Mouse (Mus musculus): ENCODE data around the gene Gnat3.
"Not testable (repeated sequence)": the region's sequence is repeated elsewhere in the genome, so short reads cannot be mapped to it uniquely, and the experiment has no call there.

GRCm38 (mm10) chr5:17931588-17931987, 30.8 kb upstream of the Gnat3 start:
- not testable (repeated sequence) for TF ChIP-seq CTCF, POLR2A (IDR thresholded peaks at IDR 0.05; ENCODE audit: extremely low read depth, insufficient read depth, low read length)
